Mouse (Mus musculus) intestine, embryonic 14.5 days (tissue): ENCODE measurements around the gene Gm8237. TPM values are rescaled to one million over a fixed set of nuclear protein-coding genes. Genes with fewer than 3 reads are reported as not detected.
"Not testable (repeated sequence)": the region's sequence is repeated elsewhere in the genome, so short reads cannot be mapped to it uniquely, and the experiment has no call there.

Experiments used
- ATAC-seq: fragments of 200-750 bp; cut with Nextera tagmentation; replicated peaks from 2 replicates; pipeline ENCODE4 v1.8.0; 2017; ENCODE audit warnings: low read depth, moderate number of reproducible peaks, moderate TSS enrichment, moderate library complexity; ENCODE audit not compliant: low FRiP score, low TSS enrichment
- DNase-seq: peaks from one replicate; pipeline ENCODE4 v3.0.0-alpha.2; 2018; ENCODE audit warnings: low spot score
- H3K27ac ChIP-seq: fragments of 300-500 bp; sonication (generic); 2 replicates; pipeline ENCODE4 v1.5.1; 2014; ENCODE audit warnings: low read depth, mild to moderate bottlenecking, control low read depth
- H3K27me3 ChIP-seq: fragments of 300-500 bp; sonication (generic); replicated peaks from 2 replicates; pipeline ENCODE4 v1.6.1; 2014; ENCODE audit warnings: low read length, control low read depth; ENCODE audit not compliant: control insufficient read depth, insufficient read depth
- H3K36me3 ChIP-seq: fragments of 300-500 bp; sonication (generic); 2 replicates; pipeline ENCODE4 v1.6.1; 2014; ENCODE audit warnings: low read length, control low read depth; ENCODE audit not compliant: control insufficient read depth, insufficient read depth
- H3K4me1 ChIP-seq: fragments of 300-500 bp; sonication (generic); replicated peaks from 2 replicates; pipeline ENCODE4 v1.6.1; 2014; ENCODE audit warnings: low read length, control low read depth, mixed read lengths; ENCODE audit not compliant: control insufficient read depth, insufficient read depth
- H3K4me2 ChIP-seq: fragments of 300-500 bp; sonication (generic); 2 replicates; pipeline ENCODE4 v1.6.1; 2014; ENCODE audit warnings: low read length
- H3K4me3 ChIP-seq: fragments of 300-500 bp; sonication (generic); 2 replicates; pipeline ENCODE4 v1.5.1; 2014; ENCODE audit warnings: low read depth, low read length, control low read depth, mixed read lengths
- H3K9ac ChIP-seq: fragments of 300-500 bp; sonication (generic); 2 replicates; pipeline ENCODE4 v1.6.1; 2014; ENCODE audit warnings: mild to moderate bottlenecking, low read length
- H3K9me3 ChIP-seq: fragments of 300-500 bp; sonication (generic); 2 replicates; pipeline ENCODE4 v1.6.1; 2016; ENCODE audit warnings: low read length, control low read depth; ENCODE audit not compliant: control insufficient read depth
- WGBS: fragments of 180-500 bp; shearing (Covaris S2); extraction: QIAGEN DNeasy Blood & Tissue Kit; methylation state at CpG from one replicate; pipeline ENCODE4 v1.1.7; 2014; 5-methylcytosine and 5-hydroxymethylcytosine counted together
- polyA plus RNA-seq: library from polyadenylated mRNA; unstranded; fragments of >200 nt; fragmentation: Nextera tagmentation; extraction: Ambion mirVana; gene quantifications from 2 replicates; pipeline ENCODE4 v1.2.1, GENCODE M21; 2014

The Gm8237 gene
- polyA plus RNA-seq = not detected in 2 replicates

DNA sequence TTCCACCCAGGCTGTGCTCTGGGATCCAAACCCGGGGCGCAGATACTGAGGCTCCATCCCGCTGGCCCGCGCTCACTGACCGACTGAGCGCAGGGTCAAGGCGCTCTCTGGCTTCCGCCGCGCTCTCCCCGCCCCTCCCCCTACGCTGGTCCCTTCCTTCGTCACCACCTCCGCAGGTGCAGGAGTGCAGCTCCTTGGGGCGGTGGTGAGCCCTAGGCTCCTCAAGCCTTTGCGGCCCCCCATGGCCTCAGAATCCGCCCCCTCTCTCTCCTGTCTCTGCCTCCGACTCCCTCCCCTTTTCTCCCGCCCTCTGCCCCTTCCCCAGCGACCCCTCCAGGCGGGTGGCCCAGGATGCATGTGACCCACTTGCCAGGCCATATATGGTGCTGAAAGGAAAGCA lies at the start of gene Gm8237:
Gm8237 (minus strand) TSS at position 142 of the 400 bp plus-strand sequence.
- DNase-seq = peak; percentile 53
- 2% methylated on average over 9 of the region's 22 CpGs for WGBS

DNA sequence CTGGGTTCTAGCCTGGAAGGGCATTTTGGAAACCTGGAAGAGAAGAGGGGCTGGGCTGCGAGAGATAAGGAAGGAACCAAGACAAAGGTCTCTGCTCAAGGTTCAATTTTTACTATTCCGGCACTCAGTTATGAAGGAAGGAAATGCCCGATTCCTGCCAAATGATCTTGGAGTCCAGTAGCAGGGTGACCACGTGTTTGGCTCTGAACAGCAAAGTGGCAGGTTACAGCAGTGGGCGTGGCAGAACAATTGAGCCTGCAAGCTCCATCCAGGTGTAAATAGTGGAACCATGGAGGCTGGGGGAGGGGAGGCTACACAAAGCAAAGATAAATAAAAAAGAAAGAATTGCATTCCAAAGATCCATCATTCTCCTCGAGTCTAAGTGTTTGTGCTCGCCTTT lies 43.1 kb upstream of the Gm8237 start:
- not testable (repeated sequence) for H3K36me3 ChIP-seq, H3K4me2 ChIP-seq, H3K4me3 ChIP-seq, ATAC-seq, H3K27ac ChIP-seq, H3K4me1 ChIP-seq, H3K9me3 ChIP-seq, H3K27me3 ChIP-seq, H3K9ac ChIP-seq, DNase-seq
- 72% methylated on average over 7 of the region's 7 CpGs for WGBS

More for the DNA sequence above, at the start of gene Gm8237:
- H3K36me3 ChIP-seq, H3K4me1 ChIP-seq, H3K9me3 ChIP-seq, ATAC-seq, H3K27me3 ChIP-seq, H3K9ac ChIP-seq, H3K27ac ChIP-seq: not testable (repeated sequence)
- Histone ChIP-seq H3K4me2 (peak within 1 kb of the TSS; percentile 48), H3K4me3 (peak within 1 kb of the TSS; percentile 26)

DNA sequence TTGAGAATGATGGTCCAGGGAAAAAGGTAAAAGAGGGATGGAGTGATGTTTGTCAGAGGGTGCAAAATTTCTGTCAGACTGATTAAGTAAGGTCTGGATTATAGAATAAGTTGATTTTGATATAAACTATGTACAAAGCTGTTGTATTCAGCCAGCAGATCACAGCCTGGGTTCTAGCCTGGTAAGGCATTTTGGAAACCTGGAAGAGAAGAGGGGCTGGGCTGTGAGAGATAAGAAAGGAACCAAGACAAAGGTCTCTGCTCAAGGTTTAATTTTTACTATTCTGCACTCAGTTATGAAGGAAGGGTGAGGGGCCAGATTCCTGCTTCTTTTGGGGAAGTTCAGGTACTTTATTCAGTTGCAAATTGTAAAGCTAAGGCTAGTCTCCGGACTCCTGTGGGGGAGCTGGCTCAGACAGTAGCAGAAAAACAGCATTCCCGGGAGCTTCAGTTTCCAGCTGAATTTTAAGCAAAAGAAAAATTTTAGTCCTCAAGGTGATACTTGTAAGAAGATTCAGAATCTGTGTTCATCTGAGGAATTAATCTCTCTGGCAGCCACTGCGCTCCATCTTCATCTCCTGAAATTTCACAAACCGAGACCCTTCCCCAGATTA lies 38.3 kb upstream of the Gm8237 start:
- H3K27ac ChIP-seq, H3K4me2 ChIP-seq, H3K9me3 ChIP-seq, H3K4me1 ChIP-seq, DNase-seq, ATAC-seq, H3K9ac ChIP-seq, H3K36me3 ChIP-seq, H3K4me3 ChIP-seq, H3K27me3 ChIP-seq: not testable (repeated sequence)
- WGBS = 73% methylated on average over 4 of the region's 4 CpGs

DNA sequence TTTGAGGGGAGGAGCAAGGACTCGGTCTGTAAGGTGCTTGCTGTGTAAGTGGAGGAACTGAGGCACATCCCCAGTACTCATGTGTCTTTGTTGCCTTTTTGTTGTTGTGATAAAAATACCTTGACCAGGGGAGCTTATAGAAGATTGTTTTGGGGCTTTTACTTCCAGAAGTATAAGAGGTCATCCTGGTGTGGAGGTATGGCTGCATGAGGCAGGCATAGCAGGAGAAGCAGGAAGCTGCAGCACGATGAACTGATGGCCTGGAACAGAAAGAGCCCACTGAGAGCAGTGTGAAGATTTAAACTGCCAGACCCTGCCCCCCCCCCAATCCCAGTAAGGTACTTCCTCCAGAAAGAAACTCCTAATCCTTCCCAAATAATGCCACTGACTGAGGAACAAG lies 33.5 kb upstream of the Gm8237 start:
- not testable (repeated sequence) for H3K27ac ChIP-seq, DNase-seq, H3K4me2 ChIP-seq, H3K27me3 ChIP-seq, H3K4me3 ChIP-seq, H3K9ac ChIP-seq, H3K36me3 ChIP-seq, ATAC-seq, H3K4me1 ChIP-seq, H3K9me3 ChIP-seq
- WGBS = 87% methylated on average over 2 of the region's 2 CpGs

DNA sequence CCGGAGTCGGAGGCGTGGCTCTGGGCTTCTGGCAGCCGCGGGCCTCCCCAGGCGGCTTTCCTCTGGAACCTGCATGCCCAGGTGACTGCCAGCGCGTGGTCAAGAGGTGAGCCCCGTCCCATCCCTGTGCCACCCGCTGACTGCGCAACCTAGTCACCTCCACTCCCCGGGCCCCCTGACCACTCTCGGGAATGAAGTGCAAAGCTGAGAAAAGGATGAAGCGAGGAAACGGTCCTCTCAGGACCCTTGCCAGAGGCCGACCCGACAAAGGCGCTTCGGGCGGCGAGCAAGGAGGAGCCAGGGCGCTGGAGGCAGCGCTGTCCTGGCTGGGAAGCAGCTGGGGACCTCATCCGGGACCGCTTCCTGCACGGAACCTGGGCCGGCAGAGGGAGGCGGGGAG lies 391 bp downstream of the Gm8237 start:
- H3K4me1 ChIP-seq, H3K27me3 ChIP-seq, H3K9ac ChIP-seq, ATAC-seq, H3K27ac ChIP-seq, H3K9me3 ChIP-seq, H3K36me3 ChIP-seq: not testable (repeated sequence)
- Histone ChIP-seq H3K4me3 (peak overlapping the region; percentile 26), H3K4me2 (peak overlapping the region; percentile 48)
- DNase-seq = peak; percentile 54
- 4% methylated on average over 15 of the region's 28 CpGs for WGBS

DNA sequence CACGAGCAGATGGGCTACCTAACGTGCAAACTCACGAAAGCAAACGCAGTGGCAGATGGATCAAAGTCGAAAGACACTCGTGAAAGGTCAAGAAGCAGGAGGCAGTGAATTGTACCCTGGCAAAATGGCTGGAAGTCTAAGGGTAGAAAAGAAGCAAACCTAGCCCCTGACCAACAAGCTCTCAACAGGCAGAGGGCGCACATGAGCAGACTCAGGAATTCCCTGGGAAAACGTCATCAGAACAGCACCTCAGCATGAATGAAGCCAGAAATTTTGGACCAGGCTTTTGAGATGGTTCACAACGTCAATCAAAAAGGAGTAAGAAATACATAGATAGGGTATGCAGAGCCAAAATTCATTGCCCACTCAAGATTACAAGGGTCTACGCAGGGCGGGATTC lies 1.0 kb downstream of the Gm8237 start:
- not testable (repeated sequence) for H3K9me3 ChIP-seq, H3K36me3 ChIP-seq, H3K4me3 ChIP-seq, ATAC-seq, H3K27ac ChIP-seq, H3K9ac ChIP-seq, H3K4me2 ChIP-seq, H3K27me3 ChIP-seq, H3K4me1 ChIP-seq
- 6% methylated on average over 5 of the region's 11 CpGs for WGBS
- peak; percentile 75 for DNase-seq

DNA sequence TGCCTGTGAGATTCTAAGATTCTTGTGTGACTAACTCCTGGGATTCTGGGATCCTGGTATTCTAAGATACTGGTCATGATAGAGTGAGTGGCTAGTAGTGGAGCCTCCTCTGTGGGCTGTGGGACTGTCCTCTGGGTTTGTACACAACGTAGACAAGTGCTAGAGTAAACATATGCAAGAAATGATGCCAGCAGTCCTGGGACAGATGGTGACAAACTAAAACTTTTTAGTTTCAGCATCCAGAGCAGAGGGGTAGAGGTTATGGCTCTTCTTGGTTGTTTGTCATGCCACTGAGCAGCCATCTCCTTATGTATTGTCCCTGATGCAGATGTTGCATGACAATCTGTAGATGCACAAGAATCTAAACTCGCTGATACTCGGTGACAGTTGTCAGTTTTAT lies 24.3 kb downstream of the Gm8237 start:
- not testable (repeated sequence) for H3K27ac ChIP-seq, H3K9ac ChIP-seq, H3K4me1 ChIP-seq, H3K27me3 ChIP-seq, H3K36me3 ChIP-seq, H3K4me3 ChIP-seq, ATAC-seq, H3K9me3 ChIP-seq, H3K4me2 ChIP-seq, DNase-seq
- WGBS = 72% methylated on average over 3 of the region's 3 CpGs

DNA sequence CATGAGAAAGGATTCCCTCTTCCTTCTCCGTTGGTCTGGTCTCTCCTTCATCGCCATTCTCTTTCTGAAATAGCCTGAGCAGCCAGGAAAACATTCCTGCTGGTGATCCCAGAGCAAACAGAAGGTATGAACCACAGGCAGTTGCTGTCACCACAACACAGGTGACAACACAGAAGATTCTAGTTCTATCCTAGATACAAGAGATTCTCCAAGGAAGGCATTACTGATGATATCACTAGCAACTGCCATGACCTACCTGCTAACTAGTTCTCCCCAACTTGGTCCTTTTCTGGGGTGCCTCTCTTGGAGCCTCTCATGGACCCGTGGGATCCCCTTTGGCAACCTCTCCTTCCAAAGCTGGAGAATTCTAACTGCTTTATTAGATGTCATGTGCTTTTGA lies 50.0 kb downstream of the Gm8237 start, which contains the start of gene Gm3424:
Gm3424 (minus strand) TSS at position 101 of the 400 bp plus-strand sequence.
- not testable (repeated sequence) for H3K9ac ChIP-seq, H3K27me3 ChIP-seq, H3K4me3 ChIP-seq, H3K4me1 ChIP-seq, H3K4me2 ChIP-seq, DNase-seq, ATAC-seq, H3K9me3 ChIP-seq, H3K36me3 ChIP-seq, H3K27ac ChIP-seq
- WGBS = no CpG with 5 or more reads among the region's 3 CpGs

DNA sequence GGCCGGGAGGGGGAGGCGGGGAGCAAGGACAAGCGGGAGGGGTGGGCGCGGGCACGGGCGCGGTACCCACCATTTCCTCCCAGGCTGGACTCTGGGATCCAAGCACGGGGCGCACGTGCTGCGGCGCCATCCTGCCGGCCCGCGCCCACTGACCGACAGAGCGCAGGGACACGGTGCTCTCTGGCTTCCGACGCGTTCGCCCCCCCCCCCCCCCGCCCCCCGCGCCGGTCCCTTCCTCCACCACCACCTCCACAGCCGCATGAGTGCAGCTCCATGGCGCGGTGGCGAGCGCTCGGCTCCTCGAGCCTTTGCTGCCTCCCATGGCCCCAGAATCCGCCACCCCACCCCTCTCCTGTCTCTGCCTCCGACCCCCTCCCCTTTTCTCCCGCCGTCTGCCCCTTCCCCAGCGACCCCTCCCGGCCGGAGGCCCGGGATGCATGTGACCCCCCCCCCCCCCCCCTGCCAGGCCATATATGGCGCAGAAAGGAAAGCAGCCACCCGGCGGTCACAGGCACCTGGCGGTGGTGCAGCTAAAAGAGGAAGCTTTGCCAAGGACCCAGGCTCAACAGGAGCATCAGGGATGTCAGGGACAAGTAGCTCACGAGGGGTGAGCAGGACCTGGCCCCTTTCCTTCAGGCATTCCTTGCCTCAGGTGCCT lies 67.4 kb downstream of the Gm8237 start:
- H3K4me2 ChIP-seq, DNase-seq, H3K36me3 ChIP-seq, H3K4me1 ChIP-seq, H3K4me3 ChIP-seq, H3K27me3 ChIP-seq, H3K27ac ChIP-seq, H3K9me3 ChIP-seq, H3K9ac ChIP-seq: not testable (repeated sequence)
- ATAC-seq = peak; percentile 76; the same call in 1 of the 2 replicates
- no CpG with 5 or more reads among the region's 47 CpGs for WGBS
